Mouse (Mus musculus) forebrain, embryonic 10.5 days (tissue): ENCODE data around the gene Lrp6. TPM values are rescaled to one million over a fixed set of nuclear protein-coding genes. Genes with fewer than 3 reads are reported as not detected.

ENCODE experiments used
- DNase-seq: peaks from one replicate; pipeline ENCODE4 v3.0.0-alpha.2; 2017; ENCODE audit warnings: low spot score; ENCODE audit errors: extremely low spot score
- H3K27ac ChIP-seq: fragments of 300-500 bp; sonication (generic); 2 replicates; pipeline ENCODE4 v1.5.1; 2016; ENCODE audit warnings: mild to moderate bottlenecking
- H3K27me3 ChIP-seq: fragments of 300-500 bp; sonication (generic); 2 replicates; pipeline ENCODE4 v1.6.1; 2016; ENCODE audit warnings: mild to moderate bottlenecking; ENCODE audit not compliant: poor library complexity, severe bottlenecking
- H3K36me3 ChIP-seq: fragments of 300-500 bp; sonication (generic); replicated peaks from 2 replicates; pipeline ENCODE4 v1.6.1; 2016; ENCODE audit warnings: mild to moderate bottlenecking, moderate library complexity
- H3K4me1 ChIP-seq: fragments of 300-500 bp; sonication (generic); 2 replicates; pipeline ENCODE4 v1.6.1; 2016
- H3K4me3 ChIP-seq: fragments of 300-500 bp; sonication (generic); 2 replicates; pipeline ENCODE4 v1.5.1; 2016; ENCODE audit warnings: mild to moderate bottlenecking, moderate library complexity
- H3K9me3 ChIP-seq: fragments of 300-500 bp; sonication (generic); 2 replicates; pipeline ENCODE4 v1.6.1; 2016; ENCODE audit warnings: mild to moderate bottlenecking, moderate library complexity
- WGBS: fragments of 180-500 bp; shearing (Covaris S2); methylation state at CpG from one replicate; pipeline ENCODE4 v1.1.7; 2016; 5-methylcytosine and 5-hydroxymethylcytosine counted together
- polyA plus RNA-seq: library from polyadenylated mRNA; unstranded; fragments of >200 nt; fragmentation: Nextera tagmentation; extraction: Ambion mirVana; gene quantifications from 2 replicates; pipeline ENCODE4 v1.2.1, GENCODE M21; 2016

The Lrp6 gene
- polyA plus RNA-seq, 1 experiment from 2014 or later: 25.4 TPM

- no peaks in the 10 kb centered on the region for H3K27me3 ChIP-seq
- peaks cover 97% of the 10 kb centered on the region for H3K36me3 ChIP-seq
- H3K9me3 ChIP-seq: no peaks in the 10 kb centered on the region
- no peaks in the 10 kb centered on the region for H3K4me1 ChIP-seq
- WGBS: 92% methylated on average over 6 of the region's 6 CpGs
- H3K27ac ChIP-seq: no peak overlapping the region
- no peak overlapping the region for H3K4me3 ChIP-seq
- no peak for DNase-seq
These were observed 105.6 kb downstream of the Lrp6 start for GRCm38 (mm10) chr6:134461175-134461574.

DNA sequence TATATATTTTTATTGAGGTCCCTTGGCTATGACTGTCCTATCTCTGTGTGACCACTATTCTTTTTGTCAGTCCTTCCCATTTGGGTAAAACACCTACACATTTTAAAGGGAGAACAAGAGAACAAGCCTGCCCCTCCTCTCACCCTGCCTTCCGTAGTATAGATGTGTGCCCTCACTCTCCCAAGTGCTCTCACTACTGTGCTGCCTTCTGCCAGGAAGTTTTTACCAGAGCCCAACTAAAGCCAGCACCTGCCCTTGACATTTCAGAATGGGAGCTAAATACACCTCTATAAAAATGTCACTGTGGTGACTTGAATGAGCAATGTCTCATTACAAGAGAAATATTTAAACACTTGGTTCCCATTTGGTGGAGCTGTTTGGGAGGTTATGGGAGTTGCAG, 108.4 kb downstream of the Lrp6 start:
- Histone ChIP-seq H3K9me3 (no peaks in the 10 kb centered on the region), H3K27ac (no peak overlapping the region), H3K36me3 (peaks cover 97% of the 10 kb centered on the region), H3K27me3 (no peaks in the 10 kb centered on the region), H3K4me3 (no peak overlapping the region), H3K4me1 (no peaks in the 10 kb centered on the region)
- 88% methylated on average over 1 of the region's 1 CpGs for WGBS
- no peak for DNase-seq

DNA sequence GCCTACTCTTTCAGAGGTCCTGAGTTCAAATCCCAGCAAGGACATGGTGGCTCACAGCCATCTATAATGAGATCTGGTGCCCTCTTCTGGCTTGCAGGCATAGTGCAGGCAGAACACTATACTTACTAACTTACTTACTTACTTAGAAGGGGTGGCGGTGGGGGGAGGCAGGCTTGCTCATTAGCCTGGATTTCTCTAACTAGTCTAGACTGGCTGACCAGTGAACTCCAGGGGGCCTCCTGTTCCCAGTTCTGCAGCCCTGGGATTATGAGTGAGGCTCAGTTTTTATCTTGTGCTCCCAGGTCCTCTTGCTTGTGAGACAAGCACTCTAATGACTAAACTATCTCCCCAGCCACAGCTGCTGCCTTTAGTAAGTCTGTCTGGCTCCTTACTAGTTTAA, 112.7 kb downstream of the Lrp6 start:
- Histone ChIP-seq H3K27ac (no peak overlapping the region), H3K4me3 (no peak overlapping the region), H3K27me3 (no peaks in the 10 kb centered on the region), H3K36me3 (peaks cover 99% of the 10 kb centered on the region), H3K4me1 (peaks cover 4% of the 10 kb centered on the region; the same call in 1 of the 2 replicates), H3K9me3 (no peaks in the 10 kb centered on the region)
- WGBS: 100% methylated on average over 1 of the region's 1 CpGs
- no peak for DNase-seq

DNA sequence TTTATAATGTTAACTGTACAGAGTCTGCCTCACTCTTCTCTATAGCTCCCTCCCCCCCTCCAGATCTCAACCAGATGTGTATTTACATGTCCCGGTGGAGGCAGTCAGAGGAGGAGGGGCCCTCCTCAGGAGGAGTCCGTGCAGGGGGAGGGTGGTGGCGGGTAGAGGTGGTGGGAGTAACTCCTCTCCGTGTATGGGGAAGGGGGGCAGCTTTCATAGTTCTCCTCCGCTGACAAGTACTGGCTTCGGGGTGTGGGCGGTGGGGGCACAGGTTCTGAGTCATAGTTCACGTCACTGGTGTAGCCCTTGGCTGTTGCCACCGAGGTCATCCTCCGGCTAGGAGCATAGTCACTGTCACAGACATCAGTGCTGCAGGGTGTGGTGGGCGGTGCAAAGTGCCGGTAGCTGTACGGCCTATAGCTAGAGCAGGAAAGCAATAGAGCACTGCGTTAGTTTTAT, 116.1 kb downstream of the Lrp6 start:
- H3K4me1 ChIP-seq: peaks cover 8% of the 10 kb centered on the region; the same call in 1 of the 2 replicates
- peak overlapping the region; percentile 62 for H3K27ac ChIP-seq
- H3K27me3 ChIP-seq: no peaks in the 10 kb centered on the region
- no peak overlapping the region for H3K4me3 ChIP-seq
- no peak for DNase-seq
- no peaks in the 10 kb centered on the region for H3K9me3 ChIP-seq
- 81% methylated on average over 14 of the region's 14 CpGs for WGBS
- H3K36me3 ChIP-seq: peaks cover 90% of the 10 kb centered on the region

GRCm38 (mm10) chr6:134449958-134450357, 116.8 kb downstream of the Lrp6 start:
- no peak for DNase-seq
- Histone ChIP-seq H3K4me1 (peaks cover 8% of the 10 kb centered on the region; the same call in 1 of the 2 replicates), H3K9me3 (no peaks in the 10 kb centered on the region; the same call in 1 of the 2 replicates), H3K27ac (no peak overlapping the region), H3K36me3 (peaks cover 90% of the 10 kb centered on the region), H3K27me3 (no peaks in the 10 kb centered on the region), H3K4me3 (no peak overlapping the region)
- 86% methylated on average over 11 of the region's 11 CpGs for WGBS

- Histone ChIP-seq H3K27me3 (no peaks in the 10 kb centered on the region), H3K36me3 (peaks cover 79% of the 10 kb centered on the region), H3K4me3 (no peak overlapping the region), H3K9me3 (no peaks in the 10 kb centered on the region; the same call in 1 of the 2 replicates), H3K4me1 (peaks cover 8% of the 10 kb centered on the region; the same call in 1 of the 2 replicates), H3K27ac (no peak overlapping the region)
- DNase-seq: no peak
- WGBS: 94% methylated on average over 12 of the region's 12 CpGs
These were observed 118.3 kb downstream of the Lrp6 start for GRCm38 (mm10) chr6:134448451-134448850.

DNA sequence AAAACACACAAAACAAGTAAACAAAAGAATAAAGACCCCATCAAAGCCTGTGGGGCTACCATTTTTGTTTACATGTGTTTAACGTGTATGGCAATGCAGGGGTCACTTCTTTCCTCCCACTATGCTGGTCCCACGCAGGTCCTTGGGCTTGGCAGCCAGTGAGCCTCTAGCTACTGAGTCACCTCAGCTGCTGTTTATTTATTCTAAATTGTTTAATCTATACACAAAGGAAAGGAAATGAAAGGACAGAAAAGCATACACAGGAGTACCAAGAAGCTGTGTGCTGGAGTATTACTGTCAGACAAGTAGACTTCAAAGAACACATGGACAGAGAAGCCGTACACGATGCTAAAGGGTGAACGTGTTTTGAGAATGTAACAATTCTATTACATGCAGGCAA, 122.8 kb downstream of the Lrp6 start:
- no peak overlapping the region for H3K27ac ChIP-seq
- peaks cover 23% of the 10 kb centered on the region for H3K4me1 ChIP-seq
- no peaks in the 10 kb centered on the region; the same call in 1 of the 2 replicates for H3K9me3 ChIP-seq
- DNase-seq: no peak
- WGBS: 89% methylated on average over 5 of the region's 5 CpGs
- H3K27me3 ChIP-seq: no peaks in the 10 kb centered on the region
- H3K36me3 ChIP-seq: peaks cover 35% of the 10 kb centered on the region
- H3K4me3 ChIP-seq: no peak overlapping the region

- Histone ChIP-seq H3K27me3 (no peaks in the 10 kb centered on the region), H3K36me3 (peaks cover 30% of the 10 kb centered on the region), H3K27ac (no peak overlapping the region), H3K4me1 (peaks cover 24% of the 10 kb centered on the region), H3K4me3 (no peak overlapping the region), H3K9me3 (no peaks in the 10 kb centered on the region; the same call in 1 of the 2 replicates)
- no peak for DNase-seq
- WGBS: 85% methylated on average over 9 of the region's 9 CpGs
These were observed 123.4 kb downstream of the Lrp6 start for GRCm38 (mm10) chr6:134443198-134443904.

DNA sequence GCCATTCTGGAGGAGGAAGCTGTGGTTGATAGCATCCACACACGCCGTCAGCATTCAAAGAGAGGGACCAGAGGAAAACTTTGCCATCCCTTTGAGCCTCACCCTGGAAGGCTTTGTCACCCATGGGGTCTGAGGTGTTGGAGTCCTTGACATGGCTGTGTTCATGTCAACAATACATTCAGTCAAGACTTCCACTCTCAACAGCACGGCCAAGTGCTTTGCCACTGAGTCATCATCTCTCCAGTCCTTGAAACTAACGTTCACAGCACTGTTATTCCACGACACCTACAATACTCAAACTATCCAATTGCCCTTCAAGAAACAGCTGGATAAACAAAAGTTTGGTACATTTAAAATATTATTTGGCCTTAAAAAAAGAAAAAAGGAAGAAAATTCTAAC, 124.5 kb downstream of the Lrp6 start:
- DNase-seq: no peak
- H3K4me3 ChIP-seq: no peak overlapping the region
- no peaks in the 10 kb centered on the region; the same call in 1 of the 2 replicates for H3K9me3 ChIP-seq
- H3K27ac ChIP-seq: no peak overlapping the region
- peaks cover 26% of the 10 kb centered on the region for H3K4me1 ChIP-seq
- no peaks in the 10 kb centered on the region for H3K27me3 ChIP-seq
- WGBS: 93% methylated on average over 5 of the region's 5 CpGs
- H3K36me3 ChIP-seq: peaks cover 26% of the 10 kb centered on the region

DNA sequence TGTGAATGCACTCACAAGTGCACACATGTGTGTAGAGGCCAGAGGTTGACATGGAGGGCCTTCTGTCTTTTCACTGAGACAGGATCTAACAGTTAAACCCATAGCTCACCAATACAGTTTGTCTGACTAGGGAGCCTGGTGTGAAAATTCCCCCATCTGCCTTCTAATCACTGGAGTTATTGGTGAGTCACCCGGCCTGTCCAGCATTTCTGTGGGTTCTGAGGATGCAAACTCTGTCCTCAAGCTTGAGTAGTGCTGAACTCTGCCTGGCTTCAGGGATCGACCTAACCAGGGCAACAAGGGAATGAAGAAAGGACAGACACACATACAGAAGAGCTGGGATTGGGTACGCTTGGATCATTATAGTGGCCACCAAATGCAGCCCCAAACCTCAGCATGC, 125.0 kb downstream of the Lrp6 start:
- H3K9me3 ChIP-seq: no peaks in the 10 kb centered on the region; the same call in 1 of the 2 replicates
- no peak overlapping the region for H3K4me3 ChIP-seq
- H3K27me3 ChIP-seq: no peaks in the 10 kb centered on the region
- no peak overlapping the region for H3K27ac ChIP-seq
- 96% methylated on average over 3 of the region's 3 CpGs for WGBS
- DNase-seq: no peak
- H3K4me1 ChIP-seq: peaks cover 26% of the 10 kb centered on the region
- H3K36me3 ChIP-seq: peaks cover 21% of the 10 kb centered on the region

DNA sequence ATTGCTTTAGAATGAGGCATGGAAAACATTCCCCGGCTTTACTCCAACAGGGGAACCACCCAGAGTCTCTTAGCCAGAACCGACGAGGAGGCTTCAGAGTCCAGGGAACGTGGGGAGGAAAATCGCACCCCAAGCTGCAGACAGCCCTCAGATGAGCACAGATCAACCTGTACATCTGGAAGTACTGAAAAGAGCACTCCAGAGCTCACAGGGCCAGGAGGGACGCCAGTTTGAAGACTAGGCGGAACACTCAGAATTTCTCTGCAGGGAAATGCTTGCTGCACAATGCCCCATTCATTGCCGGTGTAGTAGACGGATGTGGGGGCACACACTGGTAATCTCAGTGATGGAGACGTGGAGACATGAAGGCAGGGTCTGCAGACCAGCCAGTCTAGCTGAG, 126.7 kb downstream of the Lrp6 start:
- Histone ChIP-seq H3K36me3 (peaks cover 5% of the 10 kb centered on the region), H3K27me3 (no peaks in the 10 kb centered on the region), H3K27ac (peak overlapping the region; percentile 65), H3K4me3 (peak overlapping the region; percentile 39), H3K9me3 (no peaks in the 10 kb centered on the region; the same call in 1 of the 2 replicates), H3K4me1 (peaks cover 26% of the 10 kb centered on the region)
- 34% methylated on average over 10 of the region's 10 CpGs for WGBS
- DNase-seq: peak; percentile 20

DNA sequence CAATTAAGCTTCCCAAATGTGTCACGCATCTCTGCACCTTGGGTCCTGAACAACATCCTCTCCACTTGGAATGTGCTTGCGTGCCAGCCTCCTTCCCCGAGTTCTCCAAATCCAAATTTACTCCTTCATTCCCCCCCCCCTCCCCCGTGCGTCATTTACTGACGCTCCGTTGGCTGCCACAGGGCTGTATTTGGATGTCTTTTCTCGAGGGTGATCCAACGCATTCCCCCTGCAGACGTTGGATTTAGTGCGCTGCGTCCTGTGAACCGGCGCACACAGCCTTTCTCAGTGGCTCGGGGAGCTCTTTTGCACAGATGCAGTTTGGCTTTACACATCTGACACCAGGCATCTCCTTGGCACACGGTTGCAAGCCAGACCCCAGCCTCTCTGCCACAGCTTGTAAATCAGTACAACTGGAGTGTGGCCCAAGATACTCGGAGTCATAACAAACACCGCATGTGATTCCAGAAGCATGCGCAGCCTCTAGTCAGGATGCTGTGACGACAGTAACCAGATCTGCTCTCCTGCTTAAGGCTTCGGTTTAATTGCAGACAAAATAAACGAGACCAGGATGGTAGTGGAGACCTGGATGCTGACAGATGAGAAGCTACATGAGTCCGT, 127.3 kb downstream of the Lrp6 start:
- Histone ChIP-seq H3K27ac (peak overlapping the region; percentile 65), H3K9me3 (no peaks in the 10 kb centered on the region), H3K4me1 (peaks cover 26% of the 10 kb centered on the region), H3K36me3 (no peaks in the 10 kb centered on the region), H3K27me3 (no peaks in the 10 kb centered on the region), H3K4me3 (peak overlapping the region; percentile 39)
- 23% methylated on average over 23 of the region's 23 CpGs for WGBS
- peak; percentile 27 for DNase-seq

- Histone ChIP-seq H3K36me3 (no peaks in the 10 kb centered on the region), H3K9me3 (no peaks in the 10 kb centered on the region), H3K4me3 (no peak overlapping the region), H3K27me3 (no peaks in the 10 kb centered on the region), H3K27ac (no peak overlapping the region), H3K4me1 (peaks cover 26% of the 10 kb centered on the region)
- DNase-seq: no peak
- 85% methylated on average over 5 of the region's 5 CpGs for WGBS
These were observed 129.8 kb downstream of the Lrp6 start for GRCm38 (mm10) chr6:134436955-134437354.
